ENCODE assay signal across 16 mouse cellular contexts in genomic region chr5:115754831-115755230, GRCm38 (mm10). TPM values are rescaled to one million over a fixed set of nuclear protein-coding genes. Genes with fewer than 3 reads are reported as not detected.
DNase-seq lines count a peak whose midpoint lies in the region; ATAC-seq lines count a peak whose summit lies in the region.
"Had no signal": no experiment of that assay in that cellular context is flagged by ENCODE, and none has a peak within 500 bp of the region (broad histone marks: within the 10 kb centered on the region; RNA-seq: fewer than 3 reads in every experiment).

No protein-coding gene starts in this region.

- peak; percentile 6 for DNase-seq in gastrocnemius, postnatal 25 days
- DNase-seq in gastrocnemius, adult 18-20 months (ENCODE audit: low spot score), result no peak
- peak; percentile 84 for DNase-seq in T-cell, adult 2 months (ENCODE audit: low spot score)
- DNase-seq in thymus, postnatal 14 days, result peak; percentile 81
- no peak for DNase-seq in urinary bladder, adult 2 months (ENCODE audit: low spot score)
- no peak for DNase-seq in embryo, embryonic 10.5 days (ENCODE audit: low spot score)
- no peak for DNase-seq in embryo, embryonic 11 days
- DNase-seq: adrenal gland, adult 2 months; cerebellum, adult 8-10 months; gastrocnemius, postnatal 14 days; liver; retina, postnatal 1 day had no signal

- peak; percentile 38; the same call in 1 of the 2 replicates for ATAC-seq in megakaryocyte, adult 5-6 weeks (ENCODE audit: poor library complexity, severe bottlenecking)
- ATAC-seq: forebrain, embryonic 13.5 days; lung, postnatal 0 days; midbrain, embryonic 15.5 days had no signal

RNA-seq across cellular contexts. Expression of gene Bicdl1, which starts 23.4 kb away (rescaled TPM):
- 1 to 10 TPM; 2.1 to 3.2 TPM for total RNA-seq in gastrocnemius, postnatal 25 days (2021)
- total RNA-seq in gastrocnemius, adult 18-20 months (2021), result 1 to 10 TPM; 2.8 to 3.3 TPM
- 0.73 and 1.3 TPM in 2 replicates for total RNA-seq in megakaryocyte, adult 5-6 weeks (2015)
- total RNA-seq in megakaryocyte, adult 5-6 weeks (2017), result 1.1 and 3.8 TPM in 2 replicates
- polyA plus RNA-seq in urinary bladder, adult 2 months (2012; rRNA removed), result 46.5 and 55.3 TPM in 2 replicates

Comparison
In these comparisons a context has a peak if more than half of its experiments do, and no peak if none do; other contexts are left out.
1. DNase-seq: peak in gastrocnemius, postnatal 25 days (single experiment), T-cell, adult 2 months (single experiment) and thymus, postnatal 14 days (single experiment); none in gastrocnemius, adult 18-20 months (single experiment), urinary bladder, adult 2 months (single experiment), embryo, embryonic 10.5 days (single experiment) and embryo, embryonic 11 days (single experiment).